Mouse (Mus musculus): Measurements from ENCODE around the gene Aoc1. TPM values are rescaled to one million over a fixed set of nuclear protein-coding genes. Genes with fewer than 3 reads are reported as not detected.

Gene Aoc1
- 0.23 TPM in 1 of 2 replicates, not detected in the other for polyA plus RNA-seq (2015; fragmentation: Nextera tagmentation; extraction: Ambion mirVana)

GRCm38 (mm10) chr6:48872596-48872995, at the start of gene Aoc1:
TSS of gene Aoc1 (plus strand) at chr6:48872896.
- no peak for ATAC-seq (ENCODE audit: insufficient number of reproducible peaks, low FRiP score, low TSS enrichment, low read depth)
- Histone ChIP-seq H3K27me3 (no peaks in the 10 kb centered on the region), H3K4me1 (no peaks in the 10 kb centered on the region), H3K9me3 (replicated peaks) (no peaks in the 10 kb centered on the region), H3K36me3 (no peaks in the 10 kb centered on the region), H3K27ac (replicated peaks) (no peak within 1 kb of the TSS), H3K4me3 (replicated peaks) (no peak within 1 kb of the TSS), H3K9ac (no peak within 1 kb of the TSS), H3K4me2 (replicated peaks) (no peak within 1 kb of the TSS)
- WGBS: 69% methylated on average over 5 of the region's 5 CpGs

- no peak overlapping the region for H3K4me3 ChIP-seq (replicated peaks)
- 0 out of 2 replicates have a peak, but pooled peaks cover 5% of the 10 kb centered on the region for H3K4me1 ChIP-seq
- ATAC-seq (ENCODE audit: insufficient number of reproducible peaks, low FRiP score, low TSS enrichment, low read depth): no peak
- no peaks in the 10 kb centered on the region for H3K36me3 ChIP-seq
- no peaks in the 10 kb centered on the region for H3K27me3 ChIP-seq
- no peak overlapping the region for H3K9ac ChIP-seq
- no peak overlapping the region for H3K4me2 ChIP-seq (replicated peaks)
- H3K27ac ChIP-seq (replicated peaks): no peak overlapping the region
- H3K9me3 ChIP-seq (replicated peaks): no peaks in the 10 kb centered on the region
- 46% methylated on average over 7 of the region's 7 CpGs for WGBS
Observed at GRCm38 (mm10) chr6:48825016-48825415, 47.7 kb upstream of the Aoc1 start.

- Histone ChIP-seq H3K9ac (no peak overlapping the region), H3K27me3 (no peaks in the 10 kb centered on the region), H3K4me1 (0 out of 2 replicates have a peak, but pooled peaks cover 8% of the 10 kb centered on the region), H3K4me3 (replicated peaks) (no peak overlapping the region), H3K36me3 (peaks cover 19% of the 10 kb centered on the region), H3K9me3 (replicated peaks) (no peaks in the 10 kb centered on the region), H3K4me2 (replicated peaks) (no peak overlapping the region), H3K27ac (replicated peaks) (no peak overlapping the region)
- no peak for ATAC-seq (ENCODE audit: insufficient number of reproducible peaks, low FRiP score, low TSS enrichment, low read depth)
- WGBS: 59% methylated on average over 1 of the region's 1 CpGs
Observed at GRCm38 (mm10) chr6:48828976-48829375, 43.7 kb upstream of the Aoc1 start.

GRCm38 (mm10) chr6:48829651-48830050, 43.0 kb upstream of the Aoc1 start:
- Histone ChIP-seq H3K9me3 (replicated peaks) (no peaks in the 10 kb centered on the region), H3K4me3 (replicated peaks) (no peak overlapping the region), H3K4me1 (0 out of 2 replicates have a peak, but pooled peaks cover 8% of the 10 kb centered on the region), H3K27ac (replicated peaks) (no peak overlapping the region), H3K9ac (no peak overlapping the region), H3K4me2 (replicated peaks) (no peak overlapping the region), H3K36me3 (peaks cover 26% of the 10 kb centered on the region), H3K27me3 (no peaks in the 10 kb centered on the region)
- ATAC-seq (ENCODE audit: insufficient number of reproducible peaks, low FRiP score, low TSS enrichment, low read depth): no peak

GRCm38 (mm10) chr6:48830241-48830640, 42.5 kb upstream of the Aoc1 start:
- 36% methylated on average over 1 of the region's 1 CpGs for WGBS
- no peak overlapping the region for H3K4me2 ChIP-seq (replicated peaks)
- H3K27me3 ChIP-seq: no peaks in the 10 kb centered on the region
- 0 out of 2 replicates have a peak, but pooled peaks cover 8% of the 10 kb centered on the region for H3K4me1 ChIP-seq
- peaks cover 32% of the 10 kb centered on the region for H3K36me3 ChIP-seq
- no peak for ATAC-seq (ENCODE audit: insufficient number of reproducible peaks, low FRiP score, low TSS enrichment, low read depth)
- H3K27ac ChIP-seq (replicated peaks): peak overlapping the region; percentile 44; the same call in 1 of the 2 replicates
- H3K9ac ChIP-seq: no peak overlapping the region
- no peaks in the 10 kb centered on the region for H3K9me3 ChIP-seq (replicated peaks)
- no peak overlapping the region for H3K4me3 ChIP-seq (replicated peaks)

GRCm38 (mm10) chr6:48831141-48831540, 41.6 kb upstream of the Aoc1 start:
- H3K36me3 ChIP-seq: peaks cover 41% of the 10 kb centered on the region
- H3K4me1 ChIP-seq: 0 out of 2 replicates have a peak, but pooled peaks cover 8% of the 10 kb centered on the region
- no peak overlapping the region for H3K4me2 ChIP-seq (replicated peaks)
- no peaks in the 10 kb centered on the region for H3K27me3 ChIP-seq
- 86% methylated on average over 5 of the region's 5 CpGs for WGBS
- H3K4me3 ChIP-seq (replicated peaks): no peak overlapping the region
- H3K27ac ChIP-seq (replicated peaks): no peak overlapping the region; the same call in 1 of the 2 replicates
- no peak for ATAC-seq (ENCODE audit: insufficient number of reproducible peaks, low FRiP score, low TSS enrichment, low read depth)
- H3K9ac ChIP-seq: no peak overlapping the region
- H3K9me3 ChIP-seq (replicated peaks): no peaks in the 10 kb centered on the region

GRCm38 (mm10) chr6:48832426-48832825, 40.3 kb upstream of the Aoc1 start:
- no peak for ATAC-seq (ENCODE audit: insufficient number of reproducible peaks, low FRiP score, low TSS enrichment, low read depth)
- WGBS: 95% methylated on average over 1 of the region's 1 CpGs

GRCm38 (mm10) chr6:48833515-48833914, 39.2 kb upstream of the Aoc1 start:
- Histone ChIP-seq H3K4me2 (replicated peaks) (no peak overlapping the region), H3K9me3 (replicated peaks) (no peaks in the 10 kb centered on the region), H3K4me1 (0 out of 2 replicates have a peak, but pooled peaks cover 9% of the 10 kb centered on the region), H3K27me3 (no peaks in the 10 kb centered on the region), H3K4me3 (replicated peaks) (no peak overlapping the region), H3K9ac (no peak overlapping the region), H3K36me3 (peaks cover 56% of the 10 kb centered on the region), H3K27ac (replicated peaks) (no peak overlapping the region)
- ATAC-seq (ENCODE audit: insufficient number of reproducible peaks, low FRiP score, low TSS enrichment, low read depth): no peak
- WGBS: 95% methylated on average over 4 of the region's 4 CpGs

More at GRCm38 (mm10) chr6:48832426-48832825, 40.3 kb upstream of the Aoc1 start:
- Histone ChIP-seq H3K9ac (no peak overlapping the region), H3K36me3 (peaks cover 51% of the 10 kb centered on the region), H3K4me1 (0 out of 2 replicates have a peak, but pooled peaks cover 8% of the 10 kb centered on the region), H3K4me3 (replicated peaks) (no peak overlapping the region), H3K9me3 (replicated peaks) (no peaks in the 10 kb centered on the region), H3K27me3 (no peaks in the 10 kb centered on the region), H3K4me2 (replicated peaks) (no peak overlapping the region), H3K27ac (replicated peaks) (no peak overlapping the region)

- no peak overlapping the region for H3K4me2 ChIP-seq (replicated peaks)
- no peaks in the 10 kb centered on the region for H3K9me3 ChIP-seq (replicated peaks)
- no peak overlapping the region for H3K27ac ChIP-seq (replicated peaks)
- H3K4me1 ChIP-seq: peaks cover 18% of the 10 kb centered on the region
- H3K27me3 ChIP-seq: no peaks in the 10 kb centered on the region
- no peak for ATAC-seq (ENCODE audit: insufficient number of reproducible peaks, low FRiP score, low TSS enrichment, low read depth)
- peaks cover 56% of the 10 kb centered on the region for H3K36me3 ChIP-seq
- H3K9ac ChIP-seq: no peak overlapping the region
- WGBS: 85% methylated on average over 5 of the region's 5 CpGs
- no peak overlapping the region for H3K4me3 ChIP-seq (replicated peaks)
Observed at GRCm38 (mm10) chr6:48835241-48835640, 37.5 kb upstream of the Aoc1 start.

- no peak overlapping the region for H3K27ac ChIP-seq (replicated peaks)
- H3K9me3 ChIP-seq (replicated peaks): no peaks in the 10 kb centered on the region
- ATAC-seq (ENCODE audit: insufficient number of reproducible peaks, low FRiP score, low TSS enrichment, low read depth): no peak
- no peaks in the 10 kb centered on the region for H3K27me3 ChIP-seq
- H3K9ac ChIP-seq: no peak overlapping the region
- peaks cover 56% of the 10 kb centered on the region for H3K36me3 ChIP-seq
- peaks cover 25% of the 10 kb centered on the region for H3K4me1 ChIP-seq
- no peak overlapping the region for H3K4me3 ChIP-seq (replicated peaks)
- no peak overlapping the region for H3K4me2 ChIP-seq (replicated peaks)
- WGBS: 81% methylated on average over 5 of the region's 5 CpGs
Observed at GRCm38 (mm10) chr6:48836146-48836545, 36.5 kb upstream of the Aoc1 start.

GRCm38 (mm10) chr6:48837516-48837915, 35.2 kb upstream of the Aoc1 start:
- H3K4me3 ChIP-seq (replicated peaks): no peak overlapping the region
- H3K4me2 ChIP-seq (replicated peaks): no peak overlapping the region
- H3K36me3 ChIP-seq: peaks cover 51% of the 10 kb centered on the region
- H3K27me3 ChIP-seq: no peaks in the 10 kb centered on the region
- no peak for ATAC-seq (ENCODE audit: insufficient number of reproducible peaks, low FRiP score, low TSS enrichment, low read depth)
- H3K4me1 ChIP-seq: peaks cover 39% of the 10 kb centered on the region
- no peaks in the 10 kb centered on the region for H3K9me3 ChIP-seq (replicated peaks)
- H3K9ac ChIP-seq: no peak overlapping the region
- no peak overlapping the region for H3K27ac ChIP-seq (replicated peaks)
- WGBS: 78% methylated on average over 7 of the region's 7 CpGs
